Mouse (Mus musculus) ES-Bruce4 (cell line): ENCODE measurements around the gene Entpd8.

ENCODE experiments used
- CTCF ChIP-seq: IDR thresholded peaks from one replicate; pipeline ENCODE4 v1.8.1; 2011; ENCODE audit warnings: low read depth, low read length
- POLR2A ChIP-seq: IDR thresholded peaks from one replicate; pipeline ENCODE4 v1.8.1; 2011; ENCODE audit warnings: low read length; ENCODE audit not compliant: insufficient read depth

GRCm38 (mm10) chr2:25058926-25059325, 21.2 kb upstream of the Entpd8 start:
- TF ChIP-seq CTCF (no peak), POLR2A (no peak)
